Mouse (Mus musculus): ENCODE data around the gene Prpf6.

GRCm38 (mm10) chr2:181635865-181636264, 44.2 kb downstream of the Prpf6 start:
- TF ChIP-seq HCFC1 (IDR thresholded peaks at IDR 0.05; ENCODE audit: low read depth, low read length) (no peak), POLR2A (IDR thresholded peaks at IDR 0.05; ENCODE audit: control insufficient read depth in 1 of 2, insufficient read depth in 1 of 2, low read depth in 1 of 2, low read length in 2 of 2, poor library complexity in 1 of 2) (no peak), MEF2A (IDR thresholded peaks at IDR 0.05; ENCODE audit: extremely low read depth, insufficient replicate concordance, low read depth, low read length, poor library complexity, severe bottlenecking) (no peak)
